Mouse (Mus musculus): Measurements from ENCODE around the gene Syncrip. TPM values are rescaled to one million over a fixed set of nuclear protein-coding genes. Genes with fewer than 3 reads are reported as not detected.
A peak's percentile ranks its signal among the peaks of the same experiment; 100 is the strongest.

Syncrip gene
- total RNA-seq, 1 experiment: 144 TPM

GRCm38 (mm10) chr9:88439991-88440390 is 42.4 kb downstream of the Syncrip start:
- Histone ChIP-seq H3K4me3 (ENCODE audit: insufficient read depth in 1 of 2, low read depth in 1 of 2, low read length in 2 of 2, poor library complexity in 1 of 2, severe bottlenecking in 1 of 2) (no peak overlapping the region), H3K4me1 (ENCODE audit: control insufficient read depth in 2 of 2, insufficient read depth in 2 of 2, low read length in 2 of 2, poor library complexity in 1 of 2) (peaks cover 0 to 2% of the 10 kb centered on the region in 2 experiments; a peak in 1 of 4 replicates), H3K9ac (ENCODE audit: insufficient read depth, low read depth, low read length, poor library complexity, severe bottlenecking) (no peak overlapping the region), H3K36me3 (ENCODE audit: control insufficient read depth, insufficient read depth, low read length, poor library complexity, severe bottlenecking) (no peaks in the 10 kb centered on the region), H3K9me3 (ENCODE audit: control insufficient read depth, insufficient read depth, low read depth, low read length) (no peaks in the 10 kb centered on the region), H3K27ac (ENCODE audit: insufficient read depth, low read depth, low read length, poor library complexity, severe bottlenecking) (no peak overlapping the region)
- DNase-seq (ENCODE audit: low read depth, low spot score): no peak
- in situ Hi-C loops (cut with MboI; ENCODE audit: low sequenced_read_pairs in 2 of 2, unreplicated experiment in 2 of 2): no loop called here
- TF ChIP-seq ZNF384 (IDR thresholded peaks at IDR 0.05; ENCODE audit: low read depth, low read length): no peak
- TF ChIP-seq ZC3H11A (IDR thresholded peaks at IDR 0.05; ENCODE audit: borderline replicate concordance, low read depth, low read length): no peak
- TF ChIP-seq HCFC1 (IDR thresholded peaks at IDR 0.05; ENCODE audit: borderline replicate concordance, insufficient read depth, low read length): no peak

GRCm38 (mm10) chr9:88439238-88439600 is 43.2 kb downstream of the Syncrip start:
- Histone ChIP-seq H3K4me1 (ENCODE audit: control insufficient read depth in 2 of 2, insufficient read depth in 2 of 2, low read length in 2 of 2, poor library complexity in 1 of 2) (peaks cover 0 to 2% of the 10 kb centered on the region in 2 experiments; a peak in 1 of 4 replicates), H3K9me3 (ENCODE audit: control insufficient read depth, insufficient read depth, low read depth, low read length) (no peaks in the 10 kb centered on the region), H3K4me3 (ENCODE audit: insufficient read depth in 1 of 2, low read depth in 1 of 2, low read length in 2 of 2, poor library complexity in 1 of 2, severe bottlenecking in 1 of 2) (peak overlapping the region; percentile 80 to 91), H3K27ac (ENCODE audit: insufficient read depth, low read depth, low read length, poor library complexity, severe bottlenecking) (0 out of 2 replicates have a peak overlapping the region, but pooled peaks have one; percentile 24), H3K36me3 (ENCODE audit: control insufficient read depth, insufficient read depth, low read length, poor library complexity, severe bottlenecking) (no peaks in the 10 kb centered on the region), H3K9ac (ENCODE audit: insufficient read depth, low read depth, low read length, poor library complexity, severe bottlenecking) (peak overlapping the region; percentile 94)
- TF ChIP-seq CHD2 (IDR thresholded peaks at IDR 0.05; ENCODE audit: low read depth, low read length): 0 out of 2 replicates have a peak, but pooled peaks have one; percentile 40
- TF ChIP-seq MAFK (IDR thresholded peaks at IDR 0.05; ENCODE audit: insufficient read depth, low read depth, low read length): no peak
- no peak for DNase-seq (ENCODE audit: low read depth, low spot score)
- in situ Hi-C loops (cut with MboI; ENCODE audit: low sequenced_read_pairs in 2 of 2, unreplicated experiment in 2 of 2): no loop called here

- Histone ChIP-seq H3K9ac (ENCODE audit: insufficient read depth, low read depth, low read length, poor library complexity, severe bottlenecking) (peak within 1 kb of the TSS; percentile 94), H3K4me1 (ENCODE audit: control insufficient read depth in 2 of 2, insufficient read depth in 2 of 2, low read length in 2 of 2, poor library complexity in 1 of 2) (peaks cover 0 to 2% of the 10 kb centered on the region in 2 experiments; a peak in 1 of 4 replicates), H3K4me3 (ENCODE audit: insufficient read depth in 1 of 2, low read depth in 1 of 2, low read length in 2 of 2, poor library complexity in 1 of 2, severe bottlenecking in 1 of 2) (peak within 1 kb of the TSS; percentile 80 to 91), H3K36me3 (ENCODE audit: control insufficient read depth, insufficient read depth, low read length, poor library complexity, severe bottlenecking) (no peaks in the 10 kb centered on the region), H3K9me3 (ENCODE audit: control insufficient read depth, insufficient read depth, low read depth, low read length) (no peaks in the 10 kb centered on the region), H3K27ac (ENCODE audit: insufficient read depth, low read depth, low read length, poor library complexity, severe bottlenecking) (peak within 1 kb of the TSS; percentile 24; the same call in 1 of the 2 replicates)
- no peak for TF ChIP-seq ZC3H11A (IDR thresholded peaks at IDR 0.05; ENCODE audit: borderline replicate concordance, low read depth, low read length)
- TF ChIP-seq CHD2 (IDR thresholded peaks at IDR 0.05; ENCODE audit: low read depth, low read length): no peak
- no peak for TF ChIP-seq ZNF384 (IDR thresholded peaks at IDR 0.05; ENCODE audit: low read depth, low read length)
- peak; percentile 93 for TF ChIP-seq HCFC1 (IDR thresholded peaks at IDR 0.05; ENCODE audit: borderline replicate concordance, insufficient read depth, low read length)
- in situ Hi-C loops (cut with MboI; ENCODE audit: low sequenced_read_pairs in 2 of 2, unreplicated experiment in 2 of 2): no loop called here
- DNase-seq (ENCODE audit: low read depth, low spot score): peak; percentile 86
Measured at GRCm38 (mm10) chr9:88438555-88439237, 43.7 kb downstream of the Syncrip start, which contains the start of gene Snx14. Gene Snx14 (minus strand): TSS chr9:88438958.

GRCm38 (mm10) chr9:88438237-88438554 is 44.2 kb downstream of the Syncrip start:
- in situ Hi-C loops (cut with MboI; ENCODE audit: low sequenced_read_pairs in 2 of 2, unreplicated experiment in 2 of 2): no loop called here
- Histone ChIP-seq H3K36me3 (ENCODE audit: control insufficient read depth, insufficient read depth, low read length, poor library complexity, severe bottlenecking) (no peaks in the 10 kb centered on the region), H3K4me1 (ENCODE audit: control insufficient read depth in 2 of 2, insufficient read depth in 2 of 2, low read length in 2 of 2, poor library complexity in 1 of 2) (peaks cover 0 to 2% of the 10 kb centered on the region in 2 experiments; a peak in 1 of 4 replicates), H3K9ac (ENCODE audit: insufficient read depth, low read depth, low read length, poor library complexity, severe bottlenecking) (peak overlapping the region; percentile 94), H3K4me3 (ENCODE audit: insufficient read depth in 1 of 2, low read depth in 1 of 2, low read length in 2 of 2, poor library complexity in 1 of 2, severe bottlenecking in 1 of 2) (peak overlapping the region; percentile 80 to 91), H3K27ac (ENCODE audit: insufficient read depth, low read depth, low read length, poor library complexity, severe bottlenecking) (peak overlapping the region; percentile 9; the same call in 1 of the 2 replicates), H3K9me3 (ENCODE audit: control insufficient read depth, insufficient read depth, low read depth, low read length) (no peaks in the 10 kb centered on the region)
- TF ChIP-seq ZNF384 (IDR thresholded peaks at IDR 0.05; ENCODE audit: low read depth, low read length) (no peak), CHD2 (IDR thresholded peaks at IDR 0.05; ENCODE audit: low read depth, low read length) (no peak), HCFC1 (IDR thresholded peaks at IDR 0.05; ENCODE audit: borderline replicate concordance, insufficient read depth, low read length) (no peak), MAFK (IDR thresholded peaks at IDR 0.05; ENCODE audit: insufficient read depth, low read depth, low read length) (no peak), ZC3H11A (IDR thresholded peaks at IDR 0.05; ENCODE audit: borderline replicate concordance, low read depth, low read length) (no peak)
- DNase-seq (ENCODE audit: low read depth, low spot score): no peak

All from ES-E14 (cell line).